ENCODE assay signal across 9 mouse cellular contexts in genomic region chr5:147408731-147409130, GRCm38 (mm10). TPM values are rescaled to one million over a fixed set of nuclear protein-coding genes. Genes with fewer than 3 reads are reported as not detected.
DNase-seq lines count a peak whose midpoint lies in the region; ATAC-seq lines count a peak whose summit lies in the region.
"Had no signal": no experiment of that assay in that cellular context is flagged by ENCODE, and none has a peak within 500 bp of the region (broad histone marks: within the 10 kb centered on the region; RNA-seq: fewer than 3 reads in every experiment).

No protein-coding gene starts in this region.

- peak; percentile 18 for DNase-seq in adrenal gland, postnatal 10 days
- no peak for DNase-seq in adrenal gland, adult 18-20 months (ENCODE audit: low spot score in 2 of 2)
- no peak for DNase-seq in midbrain, embryonic 11.5 days (ENCODE audit: low spot score, missing footprints)
- DNase-seq in liver, result peak; percentile 49
- no peak for DNase-seq in natural killer cell, adult 2 months (ENCODE audit: low spot score in 2 of 2)
- DNase-seq in left cerebral cortex, postnatal 4 days, result no peak

- no peaks in the 10 kb centered on the region for H3K27me3 ChIP-seq in midbrain, embryonic 12.5 days
- H3K27me3 ChIP-seq in midbrain, embryonic 11.5 days (ENCODE audit: control insufficient read depth, insufficient read depth, low read length), result no peaks in the 10 kb centered on the region
- H3K27me3 ChIP-seq in stomach, embryonic 15.5 days (replicated peaks), result no peaks in the 10 kb centered on the region
- H3K27me3 ChIP-seq: embryonic facial prominence, embryonic 15.5 days had no signal

- H3K4me2 ChIP-seq in midbrain, embryonic 12.5 days (replicated peaks), result no peak overlapping the region
- no peak overlapping the region for H3K4me2 ChIP-seq in midbrain, embryonic 11.5 days
- H3K4me2 ChIP-seq in stomach, embryonic 15.5 days, result peak overlapping the region; percentile 41
- H3K4me2 ChIP-seq: embryonic facial prominence, embryonic 15.5 days had no signal

- H3K36me3 ChIP-seq in midbrain, embryonic 12.5 days, result no peaks in the 10 kb centered on the region
- no peaks in the 10 kb centered on the region for H3K36me3 ChIP-seq in midbrain, embryonic 11.5 days (ENCODE audit: control insufficient read depth, insufficient read depth, low read length)
- H3K36me3 ChIP-seq in stomach, embryonic 15.5 days, result no peaks in the 10 kb centered on the region
- H3K36me3 ChIP-seq: embryonic facial prominence, embryonic 15.5 days had no signal

- H3K4me1 ChIP-seq in midbrain, embryonic 12.5 days, result no peaks in the 10 kb centered on the region
- H3K4me1 ChIP-seq in midbrain, embryonic 11.5 days (ENCODE audit: control insufficient read depth, insufficient read depth, low read length), result no peaks in the 10 kb centered on the region
- no peaks in the 10 kb centered on the region for H3K4me1 ChIP-seq in stomach, embryonic 15.5 days
- H3K4me1 ChIP-seq: embryonic facial prominence, embryonic 15.5 days had no signal

- 65% methylated on average over 29 of the region's 29 CpGs for WGBS in midbrain, embryonic 12.5 days
- WGBS in midbrain, embryonic 11.5 days, result 66% methylated on average over 29 of the region's 29 CpGs
- 58% methylated on average over 29 of the region's 29 CpGs for WGBS in stomach, embryonic 15.5 days

- ATAC-seq in midbrain, embryonic 12.5 days (ENCODE audit: low FRiP score, low read depth), result no peak
- ATAC-seq in midbrain, embryonic 11.5 days (ENCODE audit: low FRiP score), result no peak
- ATAC-seq in stomach, embryonic 15.5 days (ENCODE audit: insufficient read depth, low FRiP score, low read depth), result no peak

- no peak overlapping the region for H3K27ac ChIP-seq in midbrain, embryonic 12.5 days (replicated peaks)
- no peak overlapping the region for H3K27ac ChIP-seq in midbrain, embryonic 11.5 days (ENCODE audit: low read depth, low read length)
- H3K27ac ChIP-seq in stomach, embryonic 15.5 days, result no peak overlapping the region
- H3K27ac ChIP-seq: embryonic facial prominence, embryonic 15.5 days had no signal

- H3K9me3 ChIP-seq in midbrain, embryonic 12.5 days, result no peaks in the 10 kb centered on the region
- no peaks in the 10 kb centered on the region for H3K9me3 ChIP-seq in midbrain, embryonic 11.5 days (ENCODE audit: control insufficient read depth, low read length)
- H3K9me3 ChIP-seq in stomach, embryonic 15.5 days, result no peaks in the 10 kb centered on the region
- H3K9me3 ChIP-seq: embryonic facial prominence, embryonic 15.5 days had no signal

- H3K4me3 ChIP-seq in midbrain, embryonic 12.5 days, result 0 out of 2 replicates have a peak overlapping the region, but pooled peaks have one; percentile 13
- H3K4me3 ChIP-seq in midbrain, embryonic 11.5 days (ENCODE audit: low read depth, low read length), result no peak overlapping the region
- H3K4me3 ChIP-seq in stomach, embryonic 15.5 days (replicated peaks), result no peak overlapping the region; the same call in 1 of the 2 replicates
- H3K4me3 ChIP-seq: embryonic facial prominence, embryonic 15.5 days had no signal

- intact Hi-C loops in left cerebral cortex, postnatal 4 days (cut with DNase I), result loop anchor here (10.0 kb wide), 1 partner anchor 436 kb away; no protein-coding TSS in a partner anchor

- no peak overlapping the region for H3K9ac ChIP-seq in midbrain, embryonic 12.5 days (replicated peaks)
- H3K9ac ChIP-seq in midbrain, embryonic 11.5 days (ENCODE audit: low read length), result no peak overlapping the region
- no peak overlapping the region for H3K9ac ChIP-seq in stomach, embryonic 15.5 days
- H3K9ac ChIP-seq: embryonic facial prominence, embryonic 15.5 days had no signal

RNA-seq across cellular contexts. Expression of gene Flt3, which starts 8.4 kb away (rescaled TPM):
- under 1 TPM; 0.42 to 0.72 TPM for total RNA-seq in adrenal gland, postnatal 10 days (2021)
- total RNA-seq in adrenal gland, adult 18-20 months (2021), result under 1 TPM; 0.43 to 0.58 TPM
- 0.07 and 0.22 TPM in 2 replicates for polyA plus RNA-seq in midbrain, embryonic 12.5 days (2016; fragmentation: Nextera tagmentation; extraction: Ambion mirVana)
- 0.05 and 0.26 TPM in 2 replicates for polyA plus RNA-seq in midbrain, embryonic 11.5 days (2014; fragmentation: Nextera tagmentation; extraction: Ambion mirVana)
- 0.35 and 0.52 TPM in 2 replicates for polyA plus RNA-seq in stomach, embryonic 15.5 days (2015; fragmentation: Nextera tagmentation; extraction: Ambion mirVana)
- total RNA-seq in left cerebral cortex, postnatal 4 days (2021), result under 1 TPM; 0.42 to 0.64 TPM

RNA-seq across cellular contexts. Expression of gene Pan3, which starts 21.2 kb away (rescaled TPM):
- total RNA-seq in adrenal gland, postnatal 10 days (2021), result 100 to 1,000 TPM in 1 of 2 experiments, 10 to 100 TPM in 1; 90.5 to 106 TPM
- 10 to 100 TPM; 74.2 to 86.4 TPM for total RNA-seq in adrenal gland, adult 18-20 months (2021)
- 56.1 and 75.1 TPM in 2 replicates for polyA plus RNA-seq in midbrain, embryonic 12.5 days (2016; fragmentation: Nextera tagmentation; extraction: Ambion mirVana)
- 47.8 and 49.4 TPM in 2 replicates for polyA plus RNA-seq in midbrain, embryonic 11.5 days (2014; fragmentation: Nextera tagmentation; extraction: Ambion mirVana)
- 70.2 and 86.6 TPM in 2 replicates for polyA plus RNA-seq in stomach, embryonic 15.5 days (2015; fragmentation: Nextera tagmentation; extraction: Ambion mirVana)
- 100 to 1,000 TPM in 1 of 2 experiments, 10 to 100 TPM in 1; 90.3 to 107 TPM for total RNA-seq in left cerebral cortex, postnatal 4 days (2021)

Comparison
In these comparisons a context has a peak if more than half of its experiments do, and no peak if none do; other contexts are left out.
1. DNase-seq: peak in adrenal gland, postnatal 10 days (single experiment) and liver (single experiment); none in adrenal gland, adult 18-20 months (0 of 2), midbrain, embryonic 11.5 days (single experiment), natural killer cell, adult 2 months (0 of 2) and left cerebral cortex, postnatal 4 days (single experiment).